Mouse (Mus musculus) kidney, embryonic 15.5 days (tissue): ENCODE results near the gene Preb. TPM values are rescaled to one million over a fixed set of nuclear protein-coding genes. Genes with fewer than 3 reads are reported as not detected.

Experiments used
- ATAC-seq: fragments of 200-750 bp; cut with Nextera tagmentation; replicated peaks from 2 replicates; pipeline ENCODE4 v1.8.0; 2017; ENCODE audit warnings: moderate TSS enrichment; ENCODE audit not compliant: low FRiP score
- H3K27ac ChIP-seq: fragments of 300-500 bp; sonication (generic); 2 replicates; pipeline ENCODE4 v1.5.1; 2015; ENCODE audit warnings: mild to moderate bottlenecking, inconsistent platforms
- H3K27me3 ChIP-seq: fragments of 300-500 bp; sonication (generic); 2 replicates; pipeline ENCODE4 v1.6.1; 2015; ENCODE audit warnings: inconsistent platforms
- H3K36me3 ChIP-seq: fragments of 300-500 bp; sonication (generic); 2 replicates; pipeline ENCODE4 v1.6.1; 2015; ENCODE audit warnings: inconsistent platforms
- H3K4me1 ChIP-seq: fragments of 300-500 bp; sonication (generic); 2 replicates; pipeline ENCODE4 v1.6.1; 2015; ENCODE audit warnings: inconsistent platforms
- H3K4me2 ChIP-seq: fragments of 300-500 bp; sonication (generic); 2 replicates; pipeline ENCODE4 v1.6.1; 2015; ENCODE audit warnings: moderate library complexity, mild to moderate bottlenecking, inconsistent platforms
- H3K4me3 ChIP-seq: fragments of 300-500 bp; sonication (generic); replicated peaks from 2 replicates; pipeline ENCODE4 v1.5.1; 2015; ENCODE audit warnings: mild to moderate bottlenecking, inconsistent platforms
- H3K9ac ChIP-seq: fragments of 300-500 bp; sonication (generic); 2 replicates; pipeline ENCODE4 v1.6.1; 2015; ENCODE audit warnings: mild to moderate bottlenecking, inconsistent platforms
- H3K9me3 ChIP-seq: fragments of 300-500 bp; sonication (generic); replicated peaks from 2 replicates; pipeline ENCODE4 v1.6.1; 2016; ENCODE audit warnings: inconsistent platforms
- WGBS: fragments of 180-500 bp; shearing (Covaris S2); methylation state at CpG from one replicate; pipeline ENCODE4 v1.1.7; 2015; ENCODE audit warnings: mixed read lengths; 5-methylcytosine and 5-hydroxymethylcytosine counted together
- polyA plus RNA-seq: library from polyadenylated mRNA; unstranded; fragments of >200 nt; fragmentation: Nextera tagmentation; extraction: Ambion mirVana; gene quantifications from 2 replicates; pipeline ENCODE4 v1.2.1, GENCODE M21; 2015

Gene Preb
- polyA plus RNA-seq, 1 experiment from 2014 or later, result 151 TPM

DNA sequence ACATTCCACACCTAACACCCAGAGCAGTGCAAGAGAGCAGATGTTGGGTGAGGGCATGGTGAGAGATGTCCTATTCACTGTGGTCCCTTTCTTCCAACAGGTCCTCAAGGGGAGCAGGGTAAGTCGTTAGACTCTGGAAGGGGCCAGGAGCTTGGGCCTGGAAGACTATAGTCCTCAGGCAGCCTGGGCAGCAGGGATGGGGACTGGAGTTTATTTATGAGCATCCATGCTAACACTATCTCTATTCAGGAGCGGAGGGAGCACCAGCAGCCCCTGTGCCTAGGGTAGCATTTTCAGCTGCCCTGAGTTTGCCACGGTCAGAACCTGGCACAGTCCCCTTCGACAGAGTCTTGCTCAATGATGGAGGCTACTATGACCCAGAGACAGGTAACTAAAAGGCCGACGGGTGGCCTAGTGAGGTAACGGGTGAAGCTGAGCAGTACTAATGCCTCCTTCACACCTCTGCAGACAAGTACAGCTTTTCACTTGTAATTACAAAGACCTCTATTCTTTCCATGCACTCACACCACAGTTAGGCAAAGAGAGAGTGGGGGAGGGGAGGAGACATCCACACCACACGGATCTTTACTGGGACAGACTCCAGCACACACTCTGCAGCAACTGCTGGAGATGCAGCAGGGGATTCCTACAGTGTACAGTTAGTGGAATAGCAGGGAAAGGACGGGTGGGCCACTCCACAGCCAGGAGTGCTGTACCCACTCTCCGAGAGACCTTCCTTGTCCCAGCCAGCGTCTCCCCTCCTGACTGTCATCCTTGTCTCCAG is 40.1 kb downstream of the Preb start:
- no peak for ATAC-seq
- H3K4me1 ChIP-seq, result peaks cover 69% of the 10 kb centered on the region
- H3K36me3 ChIP-seq, result peaks cover 48% of the 10 kb centered on the region
- H3K4me3 ChIP-seq, result no peak overlapping the region
- peak overlapping the region; percentile 75; the same call in 1 of the 2 replicates for H3K4me2 ChIP-seq
- no peaks in the 10 kb centered on the region for H3K9me3 ChIP-seq
- H3K27ac ChIP-seq, result peak overlapping the region; percentile 95; the same call in 1 of the 2 replicates
- no peak overlapping the region for H3K9ac ChIP-seq
- WGBS, result 68% methylated on average over 11 of the region's 11 CpGs
- no peaks in the 10 kb centered on the region for H3K27me3 ChIP-seq

GRCm38 (mm10) chr5:30918691-30919090 is 41.5 kb downstream of the Preb start:
- Histone ChIP-seq H3K36me3 (peaks cover 45% of the 10 kb centered on the region), H3K4me2 (no peak overlapping the region), H3K4me3 (no peak overlapping the region), H3K27me3 (no peaks in the 10 kb centered on the region), H3K27ac (no peak overlapping the region), H3K9ac (no peak overlapping the region), H3K9me3 (no peaks in the 10 kb centered on the region), H3K4me1 (peaks cover 82% of the 10 kb centered on the region)
- WGBS, result 85% methylated on average over 8 of the region's 8 CpGs
- ATAC-seq, result no peak

DNA sequence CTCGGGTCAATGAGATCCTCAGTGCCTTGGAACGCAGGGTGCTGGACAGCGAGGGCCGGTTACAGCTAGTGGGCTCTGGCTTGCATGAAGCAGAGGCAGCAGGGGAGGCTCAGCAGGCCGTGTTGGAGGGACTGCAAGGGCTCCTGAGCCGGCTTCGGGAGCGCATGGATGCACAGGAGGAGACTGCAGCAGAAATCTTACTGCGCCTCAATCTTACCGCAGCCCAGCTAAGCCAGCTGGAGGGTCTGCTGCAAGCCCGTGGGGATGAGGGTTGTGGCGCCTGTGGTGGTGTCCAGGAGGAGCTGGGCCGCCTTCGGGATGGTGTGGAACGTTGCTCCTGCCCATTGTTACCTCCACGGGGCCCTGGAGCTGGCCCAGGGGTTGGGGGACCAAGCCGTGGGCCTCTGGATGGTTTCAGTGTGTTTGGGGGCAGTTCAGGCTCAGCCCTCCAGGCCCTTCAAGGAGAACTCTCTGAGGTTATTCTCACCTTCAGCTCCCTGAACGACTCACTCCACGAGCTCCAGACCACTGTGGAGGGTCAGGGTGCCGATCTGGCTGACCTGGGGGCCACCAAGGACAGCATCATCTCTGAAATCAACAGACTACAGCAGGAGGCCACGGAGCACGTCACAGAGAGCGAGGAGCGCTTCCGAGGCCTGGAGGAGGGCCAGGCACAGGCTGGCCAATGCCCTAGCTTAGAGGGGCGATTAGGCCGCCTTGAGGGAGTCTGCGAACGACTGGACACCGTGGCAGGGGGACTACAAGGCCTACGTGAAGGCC is 42.1 kb downstream of the Preb start:
- Histone ChIP-seq H3K27ac (peak overlapping the region; percentile 9; the same call in 1 of the 2 replicates), H3K9ac (no peak overlapping the region), H3K27me3 (no peaks in the 10 kb centered on the region), H3K4me1 (peaks cover 88% of the 10 kb centered on the region), H3K4me2 (no peak overlapping the region), H3K9me3 (no peaks in the 10 kb centered on the region), H3K4me3 (no peak overlapping the region), H3K36me3 (peaks cover 45% of the 10 kb centered on the region)
- 86% methylated on average over 31 of the region's 31 CpGs for WGBS
- no peak for ATAC-seq

GRCm38 (mm10) chr5:30917348-30917747 is 42.8 kb downstream of the Preb start:
- peaks cover 88% of the 10 kb centered on the region for H3K4me1 ChIP-seq
- no peak overlapping the region for H3K4me3 ChIP-seq
- 0 out of 2 replicates have a peak overlapping the region, but pooled peaks have one; percentile 14 for H3K27ac ChIP-seq
- peaks cover 45% of the 10 kb centered on the region for H3K36me3 ChIP-seq
- H3K9ac ChIP-seq, result no peak overlapping the region
- 91% methylated on average over 11 of the region's 11 CpGs for WGBS
- ATAC-seq, result no peak
- H3K27me3 ChIP-seq, result no peaks in the 10 kb centered on the region
- H3K9me3 ChIP-seq, result no peaks in the 10 kb centered on the region
- H3K4me2 ChIP-seq, result no peak overlapping the region

DNA sequence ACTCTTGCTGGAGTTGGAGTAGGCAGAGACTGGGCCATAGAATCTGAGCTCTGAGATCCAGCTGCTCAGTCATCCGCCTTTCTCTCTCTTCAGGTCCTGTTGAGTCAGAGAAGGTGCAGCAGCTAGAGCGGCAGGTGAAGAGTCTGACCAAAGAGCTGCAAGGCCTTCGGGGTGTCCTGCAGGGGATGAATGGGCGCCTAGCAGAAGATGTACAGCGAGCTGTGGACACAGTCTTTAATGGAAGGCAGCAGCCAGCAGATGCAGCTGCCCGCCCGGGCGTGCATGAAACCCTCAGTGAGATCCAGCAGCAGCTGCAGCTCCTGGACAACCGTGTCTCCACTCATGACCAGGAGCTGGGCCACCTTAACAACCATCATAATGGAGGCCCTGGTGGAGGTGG is 43.3 kb downstream of the Preb start:
- Histone ChIP-seq H3K4me3 (no peak overlapping the region), H3K9me3 (no peaks in the 10 kb centered on the region), H3K27me3 (no peaks in the 10 kb centered on the region), H3K9ac (no peak overlapping the region), H3K4me1 (peaks cover 88% of the 10 kb centered on the region), H3K27ac (no peak overlapping the region), H3K4me2 (peak overlapping the region; percentile 62; the same call in 1 of the 2 replicates), H3K36me3 (peaks cover 45% of the 10 kb centered on the region)
- ATAC-seq, result no peak
- WGBS, result 94% methylated on average over 9 of the region's 9 CpGs

GRCm38 (mm10) chr5:30915974-30916433 is 44.2 kb downstream of the Preb start:
- ATAC-seq, result peak; percentile 72
- Histone ChIP-seq H3K4me3 (peak overlapping the region; percentile 56), H3K4me2 (peak overlapping the region; percentile 62), H3K4me1 (peaks cover 90% of the 10 kb centered on the region), H3K36me3 (peaks cover 43% of the 10 kb centered on the region), H3K27ac (peak overlapping the region; percentile 96), H3K9me3 (no peaks in the 10 kb centered on the region), H3K27me3 (no peaks in the 10 kb centered on the region), H3K9ac (0 out of 2 replicates have a peak overlapping the region, but pooled peaks have one; percentile 31)
- 5% methylated on average over 7 of the region's 7 CpGs for WGBS

GRCm38 (mm10) chr5:30915456-30915855 is 44.7 kb downstream of the Preb start:
- Histone ChIP-seq H3K36me3 (peaks cover 38% of the 10 kb centered on the region), H3K4me1 (peaks cover 90% of the 10 kb centered on the region), H3K4me3 (peak overlapping the region; percentile 56), H3K4me2 (peak overlapping the region; percentile 62), H3K9ac (peak overlapping the region; percentile 64), H3K27ac (peak overlapping the region; percentile 96), H3K9me3 (no peaks in the 10 kb centered on the region), H3K27me3 (no peaks in the 10 kb centered on the region)
- peak; percentile 15 for ATAC-seq
- 36% methylated on average over 9 of the region's 9 CpGs for WGBS

- Histone ChIP-seq H3K4me2 (peak overlapping the region; percentile 62), H3K36me3 (peaks cover 32% of the 10 kb centered on the region), H3K4me1 (peaks cover 88% of the 10 kb centered on the region), H3K27me3 (no peaks in the 10 kb centered on the region), H3K9ac (peak overlapping the region; percentile 64), H3K9me3 (no peaks in the 10 kb centered on the region), H3K27ac (peak overlapping the region; percentile 96), H3K4me3 (peak overlapping the region; percentile 56)
- 40% methylated on average over 6 of the region's 6 CpGs for WGBS
- ATAC-seq, result no peak
Observed at GRCm38 (mm10) chr5:30914849-30915248, 45.3 kb downstream of the Preb start.

- no peaks in the 10 kb centered on the region for H3K27me3 ChIP-seq
- H3K36me3 ChIP-seq, result peaks cover 25% of the 10 kb centered on the region
- no peaks in the 10 kb centered on the region for H3K9me3 ChIP-seq
- peak overlapping the region; percentile 62 for H3K4me2 ChIP-seq
- H3K4me1 ChIP-seq, result peaks cover 91% of the 10 kb centered on the region
- peak overlapping the region; percentile 64 for H3K9ac ChIP-seq
- H3K4me3 ChIP-seq, result peak overlapping the region; percentile 56
- ATAC-seq, result no peak
- H3K27ac ChIP-seq, result peak overlapping the region; percentile 96
- 29% methylated on average over 7 of the region's 7 CpGs for WGBS
Observed at GRCm38 (mm10) chr5:30914101-30914635, 46.0 kb downstream of the Preb start.

- 6% methylated on average over 12 of the region's 13 CpGs for WGBS
- H3K4me1 ChIP-seq, result peaks cover 96% of the 10 kb centered on the region
- H3K4me2 ChIP-seq, result peak within 1 kb of the TSS; percentile 62
- H3K4me3 ChIP-seq, result peak within 1 kb of the TSS; percentile 56
- peak within 1 kb of the TSS; percentile 96 for H3K27ac ChIP-seq
- peak within 1 kb of the TSS; percentile 64 for H3K9ac ChIP-seq
- no peaks in the 10 kb centered on the region for H3K27me3 ChIP-seq
- peak; percentile 78 for ATAC-seq
- H3K36me3 ChIP-seq, result peaks cover 16% of the 10 kb centered on the region
- no peaks in the 10 kb centered on the region for H3K9me3 ChIP-seq
Observed at GRCm38 (mm10) chr5:30913060-30913841, 46.9 kb downstream of the Preb start, which contains the start of gene Emilin1. Gene Emilin1 (plus strand): TSS chr5:30913402.

GRCm38 (mm10) chr5:30912156-30912555 is 48.0 kb downstream of the Preb start:
- Histone ChIP-seq H3K4me2 (no peak overlapping the region; the same call in 1 of the 2 replicates), H3K27ac (peak overlapping the region; percentile 96), H3K36me3 (peaks cover 5% of the 10 kb centered on the region), H3K27me3 (no peaks in the 10 kb centered on the region), H3K9ac (no peak overlapping the region), H3K4me3 (no peak overlapping the region), H3K4me1 (peaks cover 89% of the 10 kb centered on the region), H3K9me3 (no peaks in the 10 kb centered on the region)
- ATAC-seq, result no peak
- 59% methylated on average over 5 of the region's 5 CpGs for WGBS
